Mouse (Mus musculus) CH12.LX (cell line): ENCODE results near the gene Ogdh. TPM values are rescaled to one million over a fixed set of nuclear protein-coding genes. Genes with fewer than 3 reads are reported as not detected.

Experiments
- DNase-seq: peaks from one replicate; pipeline ENCODE4 v3.0.0-alpha.2; 2013; ENCODE audit errors: extremely low read depth
- H3K27ac ChIP-seq: 2 replicates; pipeline ENCODE4 v1.5.1; 2012; ENCODE audit warnings: low read depth, mild to moderate bottlenecking, control low read depth, moderate library complexity; ENCODE audit not compliant: insufficient read depth
- H3K27me3 ChIP-seq: replicated peaks from 2 replicates; pipeline ENCODE3; 2012; ENCODE audit warnings: inconsistent platforms
- H3K36me3 ChIP-seq, 2 experiments: replicated peaks in 1 of 2; 2 replicates each; pipeline versions ENCODE3 to v1.6.1; 2012; ENCODE audit warnings: inconsistent platforms in 1 of 2, low read length in 1 of 2, mild to moderate bottlenecking in 1 of 2, mixed read lengths in 1 of 2, moderate library complexity in 1 of 2; ENCODE audit not compliant: control insufficient read depth in 1 of 2, insufficient read depth in 1 of 2
- H3K4me1 ChIP-seq, 2 experiments: 2 replicates each; pipeline ENCODE4 v1.6.1; 2012; ENCODE audit warnings: inconsistent platforms in 1 of 2, moderate library complexity in 1 of 2; ENCODE audit not compliant: insufficient read depth in 2 of 2, control insufficient read depth in 1 of 2
- H3K4me2 ChIP-seq: 2 replicates; pipeline ENCODE4 v1.6.1; 2012; ENCODE audit warnings: low read depth, mild to moderate bottlenecking, control low read depth; ENCODE audit not compliant: poor library complexity, insufficient read depth, severe bottlenecking
- H3K4me3 ChIP-seq, 3 experiments: fragments of 150-350 bp in 1 of 3; sonication (generic) in 1 of 3; replicated peaks in 1 of 3; 2 replicates each; pipeline versions ENCODE3 to v1.5.1; 2011 to 2012; ENCODE audit warnings: low read depth in 2 of 3, low read length in 2 of 3, mild to moderate bottlenecking in 2 of 3, moderate library complexity in 2 of 3, control low read depth in 1 of 3, improper control_type of control experiment in 1 of 3, inconsistent platforms in 1 of 3, mixed read lengths in 1 of 3; ENCODE audit not compliant: poor library complexity in 1 of 3
- H3K79me2 ChIP-seq: replicated peaks from 2 replicates; pipeline ENCODE4 v1.6.1; 2012; ENCODE audit warnings: mild to moderate bottlenecking, moderate library complexity; ENCODE audit not compliant: control insufficient read depth, poor library complexity, insufficient read depth, severe bottlenecking; ENCODE audit errors: extremely low read depth
- H3K9ac ChIP-seq: 2 replicates; pipeline ENCODE4 v1.6.1; 2012; ENCODE audit warnings: low read depth, mild to moderate bottlenecking, control low read depth, moderate library complexity; ENCODE audit not compliant: insufficient read depth
- H3K9me3 ChIP-seq: replicated peaks from 2 replicates; pipeline ENCODE3; 2012; ENCODE audit warnings: low read length, inconsistent platforms, mixed read lengths
- BHLHE40 ChIP-seq: IDR thresholded peaks from 2 replicates; pipeline ENCODE4 v1.6.1; 2011; ENCODE audit warnings: mild to moderate bottlenecking, low read depth, low read length, improper control_type of control experiment
- CTCF ChIP-seq, 2 experiments: IDR thresholded peaks in 1 of 2; conservative IDR thresholded peaks in 1 of 2; 2 replicates each; pipeline ENCODE4 v1.5.1; 2011 to 2012; ENCODE audit warnings: low read depth in 2 of 2, low read length in 2 of 2, improper control_type of control experiment in 1 of 2, inconsistent platforms in 1 of 2, mild to moderate bottlenecking in 1 of 2, moderate library complexity in 1 of 2
- ELF1 ChIP-seq: IDR thresholded peaks from 2 replicates; pipeline ENCODE4 v1.6.1; 2014; ENCODE audit warnings: low read depth, mild to moderate bottlenecking, inconsistent platforms, low read length, improper control_type of control experiment
- EP300 ChIP-seq: IDR thresholded peaks from 2 replicates; pipeline ENCODE4 v1.6.1; 2011; ENCODE audit warnings: low read length, improper control_type of control experiment
- ETS1 ChIP-seq: conservative IDR thresholded peaks from 2 replicates; pipeline ENCODE4 v1.6.1; 2012; ENCODE audit warnings: low read depth, mild to moderate bottlenecking, inconsistent platforms, low read length, improper control_type of control experiment, moderate library complexity
- GABPA ChIP-seq: IDR thresholded peaks from 2 replicates; pipeline ENCODE4 v1.6.1; 2012; ENCODE audit warnings: low read depth, low read length, improper control_type of control experiment, inconsistent platforms; ENCODE audit not compliant: insufficient replicate concordance
- HCFC1 ChIP-seq: IDR thresholded peaks from 2 replicates; pipeline ENCODE4 v1.6.1; 2012; ENCODE audit warnings: low read depth, mild to moderate bottlenecking, inconsistent platforms, low read length, improper control_type of control experiment
- IRF4 ChIP-seq: IDR thresholded peaks from 2 replicates; pipeline ENCODE4 v1.6.1; 2014; ENCODE audit warnings: low read depth, mild to moderate bottlenecking, inconsistent platforms, low read length, improper control_type of control experiment
- JUN ChIP-seq: IDR thresholded peaks from 2 replicates; pipeline ENCODE4 v1.6.1; 2011; ENCODE audit warnings: low read depth, mild to moderate bottlenecking, low read length, improper control_type of control experiment, moderate library complexity; ENCODE audit not compliant: insufficient read depth
- MAFK ChIP-seq: IDR thresholded peaks from 2 replicates; pipeline ENCODE4 v1.6.1; 2011; ENCODE audit warnings: low read length, improper control_type of control experiment; ENCODE audit not compliant: insufficient replicate concordance
- MAX ChIP-seq: IDR thresholded peaks from 2 replicates; pipeline ENCODE4 v1.6.1; 2011; ENCODE audit warnings: low read length, improper control_type of control experiment
- MAZ ChIP-seq: IDR thresholded peaks from 2 replicates; pipeline ENCODE4 v1.6.1; 2012; ENCODE audit warnings: low read depth, mild to moderate bottlenecking, inconsistent platforms, low read length, improper control_type of control experiment, moderate library complexity
- MEF2A ChIP-seq: IDR thresholded peaks from 2 replicates; pipeline ENCODE4 v1.6.1; 2014; ENCODE audit warnings: low read depth, mild to moderate bottlenecking, inconsistent platforms, low read length, improper control_type of control experiment, borderline replicate concordance
- MXI1 ChIP-seq: IDR thresholded peaks from 2 replicates; pipeline ENCODE4 v1.6.1; 2011; ENCODE audit warnings: mild to moderate bottlenecking, low read depth, low read length, improper control_type of control experiment
- MYC ChIP-seq: IDR thresholded peaks from 2 replicates; pipeline ENCODE4 v1.6.1; 2011; ENCODE audit warnings: low read depth, mild to moderate bottlenecking, improper control_type of control experiment, low read length
- NELFE ChIP-seq: IDR thresholded peaks from 2 replicates; pipeline ENCODE4 v1.6.1; 2011; ENCODE audit warnings: low read depth, low read length, improper control_type of control experiment
- NRF1 ChIP-seq: IDR thresholded peaks from 2 replicates; pipeline ENCODE4 v1.6.1; 2014; ENCODE audit warnings: low read depth, mild to moderate bottlenecking, inconsistent platforms, low read length, improper control_type of control experiment, moderate library complexity
- POLR2A ChIP-seq: IDR thresholded peaks from 2 replicates; pipeline ENCODE4 v1.6.1; 2011; ENCODE audit warnings: low read depth, mild to moderate bottlenecking, improper control_type of control experiment, low read length
- RAD21 ChIP-seq: IDR thresholded peaks from 2 replicates; pipeline ENCODE4 v1.6.1; 2011; ENCODE audit warnings: low read depth, mild to moderate bottlenecking, low read length, improper control_type of control experiment, moderate library complexity
- RCOR1 ChIP-seq: conservative IDR thresholded peaks from 2 replicates; pipeline ENCODE4 v1.6.1; 2012; ENCODE audit warnings: low read depth, mild to moderate bottlenecking, inconsistent platforms, low read length, improper control_type of control experiment
- SIN3A ChIP-seq: IDR thresholded peaks from 2 replicates; pipeline ENCODE4 v1.6.1; 2012; ENCODE audit warnings: low read length, improper control_type of control experiment, inconsistent platforms
- SMC3 ChIP-seq: IDR thresholded peaks from 2 replicates; pipeline ENCODE4 v1.6.1; 2011; ENCODE audit warnings: low read depth, low read length, improper control_type of control experiment
- USF1 ChIP-seq: IDR thresholded peaks from 2 replicates; pipeline ENCODE4 v1.6.1; 2014; ENCODE audit warnings: low read depth, mild to moderate bottlenecking, inconsistent platforms, low read length, improper control_type of control experiment
- USF2 ChIP-seq: conservative IDR thresholded peaks from 2 replicates; pipeline ENCODE4 v1.6.1; 2011; ENCODE audit warnings: low read depth, low read length, improper control_type of control experiment
- ZC3H11A ChIP-seq: IDR thresholded peaks from 2 replicates; pipeline ENCODE4 v1.6.1; 2012; ENCODE audit warnings: low read depth, mild to moderate bottlenecking, inconsistent platforms, low read length, improper control_type of control experiment
- ZKSCAN1 ChIP-seq: IDR thresholded peaks from 2 replicates; pipeline ENCODE4 v1.6.1; 2012; ENCODE audit warnings: low read depth, inconsistent platforms, low read length, improper control_type of control experiment, borderline replicate concordance
- dilution Hi-C: fragments of 300-500 bp; cut with MboI; formaldehyde crosslinking; loops from 2 replicates; pipeline ENCODE4 v1.14.3; 2020; ENCODE audit warnings: low sequenced_read_pairs; ENCODE audit not compliant: extremely low pct_unique_long_range_greater_than_20kb, extremely low pct_ligation_motif_present
- in situ Hi-C: fragments of 300-500 bp; cut with MboI; formaldehyde crosslinking; loops from 3 replicates; pipeline ENCODE4 v1.14.3; 2019; ENCODE audit warnings: low sequenced_read_pairs, low pct_ligation_motif_present, low pct_unique_long_range_greater_than_20kb, mixed read lengths
- polyA plus RNA-seq: library from polyadenylated mRNA; unstranded; fragments of >175 nt; gene quantifications from 2 replicates; pipeline ENCODE4 v1.2.1, GENCODE M21; 2012; ENCODE audit warnings: low read depth; ENCODE audit not compliant: insufficient read length
- total RNA-seq, 2 experiments: library from RNA; depleted of rRNA; stranded (reverse); fragments of 300-350 nt in 1 of 2; fragments of >200 nt in 1 of 2; gene quantifications; 2 replicates each; pipeline ENCODE4 v1.2.3; 2012 to 2014

The Ogdh gene
- total and polyA plus RNA-seq, 3 experiments: 47.1 to 173 (median 120) TPM

- H3K27ac ChIP-seq: no peak overlapping the region
- no peak overlapping the region for H3K4me2 ChIP-seq
- peaks cover 91 to 93% of the 10 kb centered on the region in 2 experiments for H3K36me3 ChIP-seq
- DNase-seq: no peak
- H3K9me3 ChIP-seq: no peaks in the 10 kb centered on the region
- no peak overlapping the region for H3K4me3 ChIP-seq
- H3K27me3 ChIP-seq: no peaks in the 10 kb centered on the region
- TF ChIP-seq HCFC1: no peak
- TF ChIP-seq ZKSCAN1: no peak
- TF ChIP-seq MXI1: no peak
- TF ChIP-seq, all 38 proteins: peak for 0
- no peak overlapping the region for H3K9ac ChIP-seq
- dilution Hi-C loops (no loop called here), in situ Hi-C loops (no loop called here)
- peaks cover 26 to 48% of the 10 kb centered on the region in 2 experiments for H3K4me1 ChIP-seq
- peaks cover 36% of the 10 kb centered on the region for H3K79me2 ChIP-seq
Observed at GRCm38 (mm10) chr11:6398141-6398540, 106.7 kb downstream of the Ogdh start.

DNA sequence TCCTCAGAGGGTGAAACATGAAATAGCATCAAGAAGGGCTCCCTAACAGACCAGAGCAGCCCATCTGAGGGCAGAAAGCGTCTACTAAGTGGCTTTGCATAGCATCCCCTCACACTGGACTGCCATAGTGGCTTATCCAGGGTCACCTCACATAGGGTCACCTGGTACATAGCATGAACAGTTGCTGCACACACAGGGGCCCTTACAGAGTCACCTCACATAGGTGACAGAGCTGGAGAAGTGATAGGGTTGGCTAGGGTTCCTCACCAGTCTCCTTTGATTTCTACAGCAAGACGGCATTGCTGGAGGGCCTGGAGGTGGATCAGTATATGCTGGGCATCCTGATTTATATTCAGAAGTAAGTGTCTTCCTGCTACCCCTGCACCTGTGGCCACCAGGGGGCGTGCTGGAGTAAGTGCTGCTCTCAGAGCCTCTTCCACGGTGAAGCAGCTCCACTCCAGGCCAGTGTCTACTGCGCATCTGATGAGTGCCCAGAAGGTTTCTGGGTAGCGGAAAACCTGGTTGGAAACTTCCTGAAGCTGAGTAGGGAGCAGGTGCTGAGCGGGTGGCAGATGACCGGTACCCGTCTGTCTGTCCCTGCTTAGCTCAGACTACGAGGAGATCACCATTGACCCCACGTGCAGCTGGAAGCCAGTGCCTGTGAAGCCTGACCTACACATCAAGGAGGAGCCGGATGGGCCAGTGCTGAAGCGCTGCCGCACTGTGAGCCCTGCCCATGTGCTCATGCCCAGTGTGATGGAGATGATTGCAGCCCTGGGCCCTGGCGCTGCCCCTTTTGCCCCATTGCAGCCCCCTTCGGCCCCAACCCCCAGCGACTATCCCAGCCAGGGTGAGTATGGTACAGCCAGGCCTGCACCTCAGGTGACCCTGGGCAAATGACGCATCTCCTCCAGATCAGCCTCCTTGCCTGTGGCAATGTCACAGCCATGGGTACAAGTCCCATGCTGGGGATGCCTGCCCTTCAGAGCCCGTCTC, 111.4 kb downstream of the Ogdh start:
- H3K27ac ChIP-seq: no peak overlapping the region
- H3K36me3 ChIP-seq: peaks cover 84 to 96% of the 10 kb centered on the region in 2 experiments
- H3K9me3 ChIP-seq: no peaks in the 10 kb centered on the region
- peaks cover 0 to 10% of the 10 kb centered on the region in 2 experiments; a peak in 1 of 4 replicates for H3K4me1 ChIP-seq
- no peak overlapping the region for H3K9ac ChIP-seq
- no peak overlapping the region for H3K4me2 ChIP-seq
- dilution Hi-C loops (no loop called here), in situ Hi-C loops (no loop called here)
- no peaks in the 10 kb centered on the region for H3K27me3 ChIP-seq
- DNase-seq: peak; percentile 86
- no peaks in the 10 kb centered on the region for H3K79me2 ChIP-seq
- no peak overlapping the region for H3K4me3 ChIP-seq
- TF ChIP-seq ETS1 (no peak), EP300 (no peak), BHLHE40 (no peak), NRF1 (no peak), GABPA (no peak), RAD21 (peak; percentile 67), MAFK (no peak), ZKSCAN1 (no peak), NELFE (no peak; the same call in 1 of the 2 replicates), IRF4 (no peak), JUN (no peak), MAX (no peak), SIN3A (no peak), SMC3 (peak; percentile 72), USF2 (no peak), ELF1 (peak; percentile 61), MYC (no peak), POLR2A (no peak; the same call in 1 of the 2 replicates), RCOR1 (no peak), MEF2A (no peak), USF1 (no peak), MAZ (no peak), ZC3H11A (peak; percentile 3; the same call in 1 of the 2 replicates), CTCF (conservative IDR thresholded peaks at IDR 0.05 in 1 of 2, IDR thresholded peaks at IDR 0.05 in 1 of 2; ENCODE audit: low read depth in 2 of 2, low read length in 2 of 2) (peak; percentile 94 to 98)
- TF ChIP-seq, all 38 proteins: peak for 5
